Mouse (Mus musculus) left cerebral cortex, adult 8-10 months (tissue): ENCODE results near the gene E130208F15Rik. TPM values are rescaled to one million over a fixed set of nuclear protein-coding genes. Genes with fewer than 3 reads are reported as not detected.

ENCODE experiments used
- DNase-seq, 2 experiments: peaks; one replicate each; pipeline ENCODE4 v3.0.0; 2022; ENCODE audit warnings: low spot score in 2 of 2
- total RNA-seq, 4 experiments: library from RNA; stranded (reverse); gene quantifications; 2 replicates each; pipeline ENCODE4 v1.2.4; 2022

E130208F15Rik gene
- total RNA-seq, 4 experiments from 2014 or later, result 0.34 to 0.87 (median 0.48) TPM; not detected in 1

GRCm38 (mm10) chr7:30306083-30306779 is 15.3 kb upstream of the E130208F15Rik start:
- DNase-seq, result no peak

- peak; percentile 80 to 97 for DNase-seq
Observed at GRCm38 (mm10) chr7:30308076-30309005, 13.2 kb upstream of the E130208F15Rik start, which contains the start of gene Alkbh6. Gene Alkbh6 (plus strand): TSS chr7:30308717.

- DNase-seq, result no peak
Observed at GRCm38 (mm10) chr7:30309395-30310129, 12.0 kb upstream of the E130208F15Rik start.

GRCm38 (mm10) chr7:30310136-30310535 is 11.4 kb upstream of the E130208F15Rik start:
- DNase-seq, result no peak

GRCm38 (mm10) chr7:30313666-30314320 is 7.7 kb upstream of the E130208F15Rik start:
- no peak for DNase-seq

- DNase-seq, result no peak
Observed at GRCm38 (mm10) chr7:30314721-30315155, 6.8 kb upstream of the E130208F15Rik start, which contains the start of gene Syne4. Gene Syne4 (plus strand): TSS chr7:30314807.

GRCm38 (mm10) chr7:30315559-30316529 is 5.7 kb upstream of the E130208F15Rik start:
- no peak for DNase-seq

GRCm38 (mm10) chr7:30318142-30318541 is 3.4 kb upstream of the E130208F15Rik start:
- no peak for DNase-seq

GRCm38 (mm10) chr7:30320946-30321345 is 594 bp upstream of the E130208F15Rik start:
- DNase-seq, result no peak

GRCm38 (mm10) chr7:30322285-30322667 is 736 bp downstream of the E130208F15Rik start:
- peak; percentile 87 to 97 for DNase-seq

- DNase-seq, result no peak
Observed at GRCm38 (mm10) chr7:30322865-30323264, 1.3 kb downstream of the E130208F15Rik start.

GRCm38 (mm10) chr7:30323795-30324194 is 2.3 kb downstream of the E130208F15Rik start, which contains the start of gene Sdhaf1:
Gene Sdhaf1 (minus strand): TSS chr7:30323895.
- no peak for DNase-seq

GRCm38 (mm10) chr7:30324300-30324944 is 2.9 kb downstream of the E130208F15Rik start:
- peak in 1 of 2 experiments; percentile 77 for DNase-seq

GRCm38 (mm10) chr7:30325364-30325763 is 3.8 kb downstream of the E130208F15Rik start:
- DNase-seq, result no peak

- no peak for DNase-seq
Observed at GRCm38 (mm10) chr7:30326427-30326826, 4.9 kb downstream of the E130208F15Rik start.

GRCm38 (mm10) chr7:30327140-30327539 is 5.6 kb downstream of the E130208F15Rik start:
- no peak for DNase-seq

- DNase-seq, result no peak
Observed at GRCm38 (mm10) chr7:30328379-30328778, 6.8 kb downstream of the E130208F15Rik start.

GRCm38 (mm10) chr7:30331887-30332286 is 10.3 kb downstream of the E130208F15Rik start:
- DNase-seq, result peak; percentile 63 to 94
